Mouse (Mus musculus): ENCODE results near the gene Ercc5.

DNA sequence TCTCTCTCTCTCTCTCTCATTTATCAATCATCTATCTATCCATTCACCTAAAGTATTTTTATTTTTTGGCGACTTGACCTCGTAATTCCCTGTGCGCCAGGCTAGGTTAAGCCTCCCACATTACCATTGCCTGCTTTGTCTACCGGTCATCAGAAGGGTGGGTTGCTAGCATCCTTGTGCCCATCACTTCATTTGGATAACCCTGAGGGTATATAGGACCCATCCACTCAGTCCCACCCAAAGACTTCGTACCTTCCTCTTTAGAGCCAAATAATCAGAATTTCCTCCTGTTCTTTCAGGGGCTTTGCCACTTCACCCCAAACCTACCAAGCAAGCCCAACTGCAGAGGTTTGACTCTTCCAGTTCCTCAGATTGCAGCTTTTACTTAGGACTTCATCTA, 44.6 kb upstream of the Ercc5 start:
- TF ChIP-seq CTCF (IDR thresholded peaks at IDR 0.05; ENCODE audit: low read depth, low read length) (no peak), POLR2A (IDR thresholded peaks at IDR 0.05; ENCODE audit: borderline replicate concordance, low read depth, low read length) (no peak)

Measured in bone marrow macrophage, adult 2 months (primary cell).